Mouse (Mus musculus): ENCODE results near the gene Otulinl.
"Not testable (repeated sequence)": the region's sequence is repeated elsewhere in the genome, so short reads cannot be mapped to it uniquely, and the experiment has no call there.

Gene Otulinl

GRCm38 (mm10) chr15:27681419-27682187, at the start of gene Otulinl:
Gene Otulinl, minus strand, starts transcription at chr15:27681579.
- peak; percentile 96 for DNase-seq

DNA sequence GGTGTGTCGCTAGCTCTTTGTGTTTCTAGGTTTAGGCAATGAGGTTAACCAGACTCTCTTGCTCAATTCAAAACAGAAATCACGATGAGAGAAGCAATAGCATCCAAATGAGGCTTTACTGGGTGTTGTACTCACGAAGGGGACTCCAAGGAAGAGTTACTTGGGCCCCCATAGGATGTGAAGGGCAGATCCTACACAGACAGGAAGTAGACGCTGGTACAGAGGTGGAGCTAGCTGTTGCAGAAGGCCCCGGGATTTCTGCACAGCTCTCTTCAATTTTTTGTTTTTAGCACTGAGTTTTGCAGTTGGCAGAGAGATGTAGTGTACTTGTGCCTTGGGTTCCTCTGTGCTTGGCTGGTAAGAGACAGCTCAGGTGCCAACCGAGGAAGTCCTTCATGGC, 44.8 kb upstream of the Otulinl start:
- no peak for DNase-seq

GRCm38 (mm10) chr15:27724796-27725680, 43.7 kb upstream of the Otulinl start:
- no peak for DNase-seq

- DNase-seq = no peak
Observed at GRCm38 (mm10) chr15:27724298-27724697, 42.9 kb upstream of the Otulinl start.

DNA sequence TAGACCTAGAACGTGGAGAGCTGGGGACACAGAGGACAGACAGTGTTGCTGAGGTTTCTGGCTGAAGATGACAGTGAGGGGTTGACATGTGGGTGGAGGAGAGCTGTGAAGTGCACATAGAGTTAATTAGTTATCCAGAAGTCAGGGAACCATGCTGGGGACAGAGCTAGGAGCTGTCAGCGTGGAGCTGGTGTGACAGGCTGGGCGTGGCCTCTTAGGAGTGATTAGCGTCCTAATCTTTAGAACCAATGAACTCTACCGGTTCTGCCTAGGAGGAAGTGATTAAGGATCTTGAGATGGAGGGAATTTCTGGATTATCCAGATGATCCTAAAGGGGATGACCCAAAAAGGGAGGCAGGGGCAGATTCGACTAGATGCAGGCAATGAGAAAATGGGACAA, 42.4 kb upstream of the Otulinl start:
- no peak for DNase-seq

DNA sequence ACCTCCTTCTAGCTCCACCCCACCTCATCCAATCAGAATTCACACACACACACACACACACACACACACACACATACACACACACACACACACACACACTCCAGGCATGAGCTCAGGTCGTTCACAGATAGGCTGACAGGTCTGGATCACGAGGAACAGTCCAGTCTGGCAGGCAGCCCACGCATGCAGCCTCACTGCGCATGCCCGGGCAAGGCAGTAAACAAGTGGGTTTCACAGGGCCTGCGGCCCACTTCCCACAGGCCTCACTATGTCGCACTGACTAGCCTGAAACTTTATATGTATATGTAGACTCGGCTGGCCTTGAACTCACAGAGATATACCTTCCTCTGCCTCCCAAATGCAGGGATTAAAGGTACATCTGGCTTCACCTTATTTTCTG, 38.9 kb upstream of the Otulinl start:
- DNase-seq = not testable (repeated sequence)

DNA sequence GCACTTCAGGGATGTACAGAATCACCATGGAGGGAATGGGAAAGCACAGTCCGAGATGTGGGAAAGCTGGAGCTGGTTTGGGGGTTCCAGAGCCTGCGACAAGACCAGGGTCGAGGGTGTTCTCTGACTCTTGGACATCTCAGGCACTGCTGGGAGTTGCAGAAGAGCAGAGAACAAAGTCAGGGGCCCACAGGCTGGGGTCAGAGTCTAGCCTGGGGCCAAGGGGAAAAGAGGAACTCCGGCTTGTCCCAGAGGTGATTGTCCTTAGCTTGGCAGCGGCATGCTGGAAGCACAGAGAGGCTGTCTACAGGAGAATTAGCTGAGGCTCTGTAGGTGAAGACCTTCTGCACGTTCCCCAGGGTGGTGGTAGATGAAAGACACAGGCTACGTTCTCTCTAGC, 37.3 kb upstream of the Otulinl start:
- no peak for DNase-seq

DNA sequence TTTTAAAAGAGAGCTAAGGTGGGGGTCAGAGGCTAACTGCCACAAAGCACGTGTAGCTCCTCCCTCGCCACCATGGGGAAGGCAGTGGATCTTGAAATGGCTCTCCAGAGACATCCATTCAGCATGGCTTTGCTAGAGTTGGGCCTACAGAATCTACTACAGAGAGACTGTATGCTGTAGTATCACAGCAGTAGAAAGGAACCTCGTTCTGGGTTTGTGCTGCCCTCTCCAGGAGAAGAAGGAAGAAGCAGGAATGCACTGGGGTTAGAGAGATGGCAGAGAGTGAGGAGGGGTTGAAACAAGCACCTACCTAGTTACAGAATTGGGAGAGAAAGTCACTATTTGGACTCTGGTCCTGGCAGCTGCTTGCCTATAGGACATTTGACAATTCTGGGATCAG, 34.0 kb upstream of the Otulinl start:
- DNase-seq = peak; percentile 42

- DNase-seq = no peak
Observed at GRCm38 (mm10) chr15:27710698-27711097, 29.3 kb upstream of the Otulinl start.

DNA sequence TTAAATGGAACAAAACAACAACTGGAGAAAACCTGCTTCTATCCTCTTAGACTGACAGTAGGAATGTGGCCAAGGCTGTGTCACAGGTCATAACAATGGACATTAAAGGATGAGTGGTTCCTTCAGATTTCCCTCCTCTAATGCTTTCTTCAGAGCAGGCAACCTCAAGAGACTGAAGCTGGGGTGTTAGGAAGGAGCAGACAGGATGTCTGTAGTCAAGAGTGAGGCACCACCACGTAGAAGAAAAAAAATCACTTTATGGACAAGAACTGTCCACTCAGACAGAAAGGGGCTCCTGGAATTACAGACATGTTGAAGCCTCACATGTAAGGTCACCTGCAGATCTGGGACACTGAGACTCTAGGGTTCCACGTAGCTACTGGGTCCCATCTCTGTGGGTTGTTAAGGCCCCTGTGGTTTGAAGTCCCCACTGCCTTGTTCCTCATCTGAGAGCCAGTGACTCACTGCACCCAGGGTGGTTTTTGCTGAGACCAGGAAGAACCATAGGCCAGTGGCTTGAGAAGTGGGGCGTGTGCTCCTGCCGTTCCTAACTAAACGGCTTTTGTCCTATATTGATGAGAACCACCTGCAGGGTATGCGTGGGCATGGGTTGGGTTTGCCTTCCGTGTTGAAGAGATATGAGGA, 27.7 kb upstream of the Otulinl start:
- no peak for DNase-seq

- DNase-seq = no peak
Observed at GRCm38 (mm10) chr15:27708499-27708898, 27.1 kb upstream of the Otulinl start.

- DNase-seq = no peak
Observed at GRCm38 (mm10) chr15:27702972-27703313, 21.6 kb upstream of the Otulinl start.

GRCm38 (mm10) chr15:27702031-27702971, 20.9 kb upstream of the Otulinl start:
- peak; percentile 34 for DNase-seq

DNA sequence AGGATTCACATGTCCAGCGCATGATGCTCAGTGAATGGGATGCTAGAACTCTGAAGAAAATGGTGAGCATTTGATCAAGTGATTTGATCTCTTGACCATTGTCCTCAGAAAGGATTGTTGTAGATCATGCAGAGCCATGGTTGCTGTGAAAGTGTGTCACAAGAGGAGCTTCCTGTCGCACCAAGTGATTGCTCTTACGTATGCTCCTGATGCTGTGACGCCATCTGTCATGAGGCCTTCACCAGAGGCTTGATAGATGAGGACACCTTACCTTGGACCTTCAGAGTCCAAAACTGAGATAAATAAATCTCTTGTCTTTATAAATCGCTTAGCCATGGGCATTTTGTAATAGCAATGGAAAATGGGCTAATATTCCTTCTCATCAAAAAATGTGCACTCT, 16.3 kb upstream of the Otulinl start:
- no peak for DNase-seq

- no peak for DNase-seq
Observed at GRCm38 (mm10) chr15:27693235-27693634, 11.9 kb upstream of the Otulinl start.

GRCm38 (mm10) chr15:27692161-27692560, 10.8 kb upstream of the Otulinl start:
- DNase-seq = no peak

DNA sequence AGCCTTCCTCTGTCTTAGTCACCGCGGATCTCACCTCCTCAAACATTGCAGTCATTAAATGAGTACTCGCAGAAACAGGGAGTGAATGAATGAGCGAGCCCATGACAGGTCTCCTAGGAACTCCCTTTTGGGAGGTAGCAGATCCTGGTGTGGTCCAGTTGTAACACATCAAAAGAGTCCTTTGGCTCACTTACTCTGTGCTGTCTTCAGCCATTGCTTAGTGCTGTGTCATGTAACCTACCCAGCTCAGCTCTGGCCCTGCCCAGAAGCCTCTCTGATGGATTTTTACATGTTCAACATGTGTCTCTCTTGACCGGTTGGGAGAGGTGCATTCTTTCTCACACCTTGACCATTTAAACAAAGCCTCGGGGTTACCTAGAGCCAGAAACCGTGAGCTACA, 9.8 kb upstream of the Otulinl start:
- DNase-seq = no peak

DNA sequence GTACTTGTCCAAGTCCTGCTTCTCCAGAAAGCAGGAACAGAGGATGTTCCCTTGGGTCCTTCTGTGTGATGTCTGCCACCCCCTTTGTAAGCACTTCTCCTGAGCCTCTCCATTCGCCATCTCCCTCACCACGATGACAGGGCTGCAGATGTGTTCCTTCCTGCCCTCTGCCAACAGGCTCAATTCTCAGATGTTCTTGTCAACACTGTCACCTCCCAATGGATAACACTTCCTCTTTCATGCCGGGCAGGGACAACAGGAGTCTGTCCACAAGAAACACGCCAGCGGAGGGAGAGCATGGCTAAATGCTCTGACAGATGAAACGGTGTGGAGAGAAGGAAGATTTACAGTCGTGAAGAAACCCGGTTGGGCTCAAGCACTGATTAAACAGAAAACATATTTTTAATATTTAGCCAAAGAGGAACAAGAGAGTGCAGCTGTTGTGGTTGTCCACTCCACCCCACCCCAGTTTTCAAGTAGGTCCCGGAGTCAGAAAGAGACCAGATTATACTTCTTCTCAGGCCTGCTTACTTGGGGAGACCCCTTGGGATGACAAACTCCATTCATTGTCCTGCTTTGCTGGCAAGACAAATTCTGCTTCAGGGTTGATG, 6.8 kb upstream of the Otulinl start:
- no peak for DNase-seq

DNA sequence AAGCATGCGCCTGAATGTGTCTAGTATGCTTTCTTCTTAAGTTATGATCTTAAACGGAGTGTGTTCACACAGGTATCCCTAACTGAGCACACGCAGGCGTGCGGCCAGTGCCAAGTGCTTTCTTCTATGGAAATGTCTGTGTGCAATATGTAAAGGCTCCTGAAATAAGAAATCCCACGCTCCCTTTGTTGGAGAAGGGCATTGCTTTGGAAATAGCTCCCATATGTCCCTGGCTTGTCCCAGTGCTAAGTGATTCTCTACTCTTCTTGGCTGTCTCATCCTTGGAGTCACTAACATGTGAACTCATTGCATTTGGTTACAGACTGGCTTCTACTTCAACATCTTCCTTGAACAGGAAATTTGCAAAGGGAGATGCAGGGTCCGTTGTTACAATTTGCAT, 3.4 kb upstream of the Otulinl start:
- DNase-seq = no peak

DNA sequence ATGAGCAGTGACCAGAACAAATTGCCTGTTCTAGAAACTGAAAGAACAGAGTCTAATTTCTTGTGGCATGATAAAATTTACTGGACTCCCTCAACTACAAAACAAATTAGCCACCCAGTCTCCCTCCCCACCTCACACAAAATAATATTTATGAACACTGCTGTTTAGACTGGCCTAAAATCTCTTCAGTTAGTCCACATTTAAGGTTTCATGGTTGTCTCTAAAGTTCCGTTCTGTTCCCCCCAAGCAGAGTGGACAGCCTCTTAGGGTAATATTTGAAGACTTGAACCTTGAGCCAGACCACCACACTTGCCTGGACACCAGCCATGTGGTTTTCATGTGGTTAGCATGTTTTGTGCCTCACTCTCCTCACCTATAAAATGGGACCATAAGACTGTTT, 1.8 kb upstream of the Otulinl start:
- no peak for DNase-seq

GRCm38 (mm10) chr15:27682619-27683018, 1.2 kb upstream of the Otulinl start:
- no peak for DNase-seq

- DNase-seq = no peak
Observed at GRCm38 (mm10) chr15:27680997-27681396, 382 bp downstream of the Otulinl start.

Measured in right cerebral cortex, postnatal 14 days (tissue).